Mouse (Mus musculus): ENCODE measurements around the gene Tfap4.
"Not testable (repeated sequence)": the region's sequence is repeated elsewhere in the genome, so short reads cannot be mapped to it uniquely, and the experiment has no call there.

Tfap4 gene

DNA sequence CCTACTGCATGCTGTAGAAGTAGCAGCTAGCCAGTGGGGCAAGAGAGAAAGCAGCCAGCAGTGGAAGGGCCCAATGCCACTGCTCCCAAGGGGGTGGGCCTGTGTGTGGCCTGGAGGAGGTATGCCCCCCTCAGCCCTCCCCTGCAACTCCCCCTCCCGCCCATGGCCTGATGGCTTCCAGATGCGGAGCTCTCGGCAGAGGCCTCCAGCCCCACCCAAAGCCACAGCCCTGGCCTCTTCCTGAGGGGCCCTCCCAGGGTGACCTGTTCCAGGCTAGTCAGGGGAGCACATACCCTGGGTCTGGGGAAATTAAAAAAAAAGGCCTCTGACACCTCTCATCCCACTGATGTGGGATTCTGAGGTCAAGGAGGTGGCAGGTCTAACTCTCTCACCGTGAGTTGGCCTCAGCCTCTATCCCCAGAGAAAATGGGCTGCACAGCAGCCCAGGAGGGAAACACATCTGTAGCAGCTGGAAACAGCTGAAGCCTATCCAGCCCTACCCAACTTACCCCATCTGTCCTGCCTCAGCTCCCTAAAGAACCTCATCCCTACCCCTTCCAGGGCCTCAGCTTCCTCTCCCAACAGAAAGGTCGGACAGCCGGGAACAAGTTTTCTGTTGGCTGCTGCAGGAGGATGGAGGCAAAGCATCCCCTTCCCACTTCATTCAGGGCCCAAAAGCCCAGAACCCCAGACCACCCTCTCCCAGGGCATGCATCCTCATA lies 6.7 kb downstream of the Tfap4 start:
- DNase-seq (ENCODE audit: low spot score): peak; percentile 73

DNA sequence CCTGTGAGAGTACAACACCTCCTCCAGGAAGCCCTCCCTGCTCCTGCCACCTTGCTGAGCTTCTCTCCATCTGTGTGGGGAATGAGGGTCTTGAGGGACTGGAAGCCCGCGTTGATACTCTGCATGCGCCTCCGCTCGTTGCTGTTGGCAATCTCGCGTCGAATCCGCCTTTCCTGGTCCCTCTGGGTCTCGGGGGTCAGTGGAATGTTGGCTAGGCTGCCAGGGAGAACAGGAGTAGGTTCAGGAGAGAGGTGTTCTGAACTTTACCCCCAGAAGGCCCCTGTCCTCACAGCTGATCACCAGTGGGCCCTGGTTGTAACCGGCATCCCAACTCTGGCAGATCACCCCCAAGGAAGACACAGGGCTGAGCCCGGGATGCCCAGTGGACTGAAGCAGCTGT lies 7.8 kb downstream of the Tfap4 start:
- no peak for DNase-seq (ENCODE audit: low spot score)

DNA sequence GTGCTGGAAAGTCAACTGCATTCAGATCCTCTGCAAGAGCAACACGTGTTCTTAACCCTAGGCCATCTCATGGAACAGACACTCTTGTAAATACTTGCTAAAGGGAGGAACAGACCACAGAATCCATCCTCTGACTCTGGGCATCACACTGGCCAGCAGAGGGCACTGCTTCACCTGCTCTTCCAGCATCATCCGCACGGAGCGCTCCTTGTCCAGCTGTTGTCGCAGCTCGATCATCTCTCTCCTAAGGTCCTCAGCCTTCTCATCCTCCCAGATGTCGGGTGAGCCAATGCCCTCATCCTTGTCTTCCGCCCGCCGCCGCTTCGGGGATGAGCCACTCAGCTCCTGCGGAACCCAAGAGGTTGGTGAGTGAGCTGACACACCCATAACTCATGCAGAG lies 8.6 kb downstream of the Tfap4 start:
- peak; percentile 84 for DNase-seq (ENCODE audit: low spot score)

GRCm38 (mm10) chr16:4548953-4549688 lies 10.5 kb downstream of the Tfap4 start:
- no peak for DNase-seq (ENCODE audit: low spot score)

- no peak for DNase-seq (ENCODE audit: low spot score)
Observed at GRCm38 (mm10) chr16:4547611-4548010, 12.0 kb downstream of the Tfap4 start.

DNA sequence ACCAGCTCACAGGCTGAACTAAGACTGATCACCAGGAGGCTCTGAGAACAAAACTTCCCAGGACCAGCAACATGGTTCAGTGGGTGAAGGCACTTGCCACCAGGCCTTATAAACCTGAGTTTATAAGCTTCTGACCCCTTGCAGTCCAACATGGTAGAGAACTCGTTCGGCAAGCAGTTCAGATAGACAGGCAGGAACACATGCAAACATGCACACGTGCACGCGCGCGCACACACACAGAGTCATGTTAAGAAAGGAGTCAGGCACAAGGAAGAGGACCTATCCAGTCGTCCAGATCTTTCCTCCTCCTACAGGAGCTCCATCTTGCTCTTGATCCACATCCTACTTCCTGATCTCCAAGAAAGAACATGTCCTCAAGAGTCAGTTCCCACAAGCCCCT lies 12.8 kb downstream of the Tfap4 start:
- DNase-seq (ENCODE audit: low spot score): no peak

- DNase-seq (ENCODE audit: low spot score): no peak
Observed at GRCm38 (mm10) chr16:4544845-4545244, 14.8 kb downstream of the Tfap4 start.

DNA sequence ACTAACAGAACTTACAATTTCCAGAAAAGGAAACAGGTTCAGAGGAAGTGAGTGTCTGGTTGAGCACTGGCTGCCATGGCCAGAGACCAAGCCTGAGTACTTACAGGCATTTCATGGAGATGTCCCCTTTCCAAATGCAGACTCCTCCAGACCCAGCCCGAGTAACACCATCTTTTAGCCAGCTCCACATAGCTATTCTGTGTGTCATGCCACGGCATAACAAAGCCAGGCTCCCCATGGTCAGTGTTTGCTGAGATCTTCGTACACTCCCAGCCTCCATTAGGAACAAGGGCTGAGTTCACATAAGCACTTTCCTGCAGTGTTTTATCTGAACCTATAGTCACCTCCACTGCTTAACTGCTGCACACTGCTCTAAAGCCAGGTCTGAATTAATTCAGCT lies 16.4 kb downstream of the Tfap4 start:
- no peak for DNase-seq (ENCODE audit: low spot score)

GRCm38 (mm10) chr16:4542236-4542774 lies 17.3 kb downstream of the Tfap4 start:
- DNase-seq (ENCODE audit: low spot score): no peak

GRCm38 (mm10) chr16:4541501-4542198 lies 18.0 kb downstream of the Tfap4 start, which contains the start of gene Srl:
Srl (minus strand) TSS chr16:4541816.
- peak; percentile 100 for DNase-seq (ENCODE audit: low spot score)

GRCm38 (mm10) chr16:4541033-4541432 lies 18.6 kb downstream of the Tfap4 start:
- no peak for DNase-seq (ENCODE audit: low spot score)

DNA sequence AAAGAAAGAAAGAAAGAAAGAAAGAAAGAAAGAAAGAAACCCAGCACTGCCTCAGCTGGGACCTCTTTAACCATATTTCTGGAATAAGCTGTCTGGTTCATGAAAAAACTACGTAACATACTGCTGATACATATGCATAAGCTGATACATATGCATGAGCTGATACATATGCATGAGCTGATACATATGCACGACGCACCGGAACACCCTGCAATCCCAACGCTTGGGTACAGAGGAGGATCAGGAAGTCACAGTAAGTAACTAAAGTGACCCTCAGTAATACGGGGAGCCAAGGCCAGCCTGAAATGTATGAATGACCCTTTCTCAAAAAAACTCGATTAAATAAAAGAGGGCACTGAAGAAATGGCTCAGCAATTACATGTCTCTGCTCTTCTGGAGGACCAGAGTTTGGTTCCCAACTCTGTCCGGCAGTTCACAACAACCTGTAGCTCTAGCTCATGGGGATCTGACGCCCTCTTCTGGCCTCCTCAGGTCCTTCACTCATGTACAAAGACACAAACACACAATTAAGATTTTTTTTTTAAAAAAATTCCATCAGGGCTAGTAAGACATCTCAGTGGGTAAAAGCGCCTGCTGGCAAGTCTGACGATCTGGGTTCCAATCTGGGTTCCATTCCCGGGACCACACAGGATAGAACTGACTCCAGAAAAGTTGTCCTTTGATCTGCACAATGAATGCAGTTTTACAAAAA lies 19.4 kb downstream of the Tfap4 start:
- no peak for DNase-seq (ENCODE audit: low spot score)

DNA sequence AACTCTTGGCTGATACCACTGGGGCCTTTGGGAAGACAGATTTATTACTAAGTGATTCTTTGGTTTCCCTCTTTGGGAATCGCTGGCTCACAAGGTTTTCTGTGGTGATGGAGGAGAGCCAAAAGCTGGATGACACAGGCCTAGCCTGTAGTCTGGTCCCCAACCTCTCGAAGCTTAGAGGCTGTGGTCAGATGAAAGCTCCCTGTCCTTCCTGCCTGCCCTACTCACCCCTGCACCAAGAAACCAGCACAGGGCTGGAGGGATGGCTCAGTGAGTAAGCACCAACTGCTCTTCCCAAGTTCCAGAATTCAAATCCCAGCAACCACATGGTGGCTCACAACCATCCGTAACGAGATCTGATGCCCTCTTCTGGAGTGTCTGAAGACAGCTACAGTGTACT lies 20.1 kb downstream of the Tfap4 start:
- DNase-seq (ENCODE audit: low spot score): no peak

DNA sequence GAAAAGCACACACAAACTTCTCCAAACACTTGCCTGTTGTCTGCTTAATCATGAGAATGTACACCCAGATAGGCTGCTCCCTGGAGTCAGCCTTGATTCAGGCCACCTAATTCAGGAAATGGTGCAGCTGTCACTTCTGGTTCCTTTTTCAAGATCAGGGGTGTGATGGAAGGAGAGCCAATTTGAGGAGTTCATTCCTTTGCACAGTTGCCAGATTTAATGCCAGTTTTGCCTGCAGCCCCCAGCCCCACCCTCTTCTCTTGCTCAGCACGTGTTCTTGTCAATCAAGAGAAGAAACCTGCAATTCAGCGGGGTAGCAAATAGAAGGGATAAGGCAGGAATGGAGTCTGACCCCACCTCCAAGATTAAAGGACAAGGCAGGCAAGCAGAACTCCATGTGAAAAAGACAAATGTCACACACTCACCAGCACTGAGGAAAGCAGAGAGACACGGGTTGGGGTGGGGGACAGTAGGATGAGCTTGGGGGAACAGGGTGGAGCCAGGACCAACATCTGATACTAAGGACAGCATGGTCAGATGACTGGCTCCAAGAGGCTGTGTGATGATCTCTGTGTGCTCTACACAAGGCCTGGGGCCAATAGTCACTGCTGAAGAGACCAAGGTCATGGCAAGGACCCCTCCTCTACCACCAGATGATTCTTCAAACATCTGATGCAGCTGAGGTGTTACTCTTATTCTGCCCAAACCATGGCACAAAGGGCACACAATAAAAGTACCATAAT lies 21.9 kb downstream of the Tfap4 start:
- no peak for DNase-seq (ENCODE audit: low spot score)

DNA sequence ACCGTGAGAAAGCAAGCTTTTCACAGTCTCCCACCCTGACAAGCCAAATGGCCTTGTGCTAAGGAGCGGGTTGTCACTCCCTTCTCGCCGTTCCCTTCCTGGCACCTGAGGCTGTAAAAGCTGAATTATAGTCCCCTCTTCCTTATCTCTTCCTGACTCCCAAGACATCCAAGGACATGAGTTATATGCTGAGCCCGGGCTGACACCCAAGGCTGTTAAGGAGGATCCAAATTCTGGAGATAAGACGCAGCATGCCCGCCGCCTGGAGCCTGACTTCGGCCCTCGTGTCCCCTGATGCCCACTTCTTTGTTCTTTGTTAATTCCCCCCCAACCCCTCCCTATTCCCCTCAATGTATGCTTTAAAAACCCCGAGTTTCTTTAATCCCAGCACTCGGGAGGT lies 32.3 kb downstream of the Tfap4 start:
- DNase-seq (ENCODE audit: low spot score): not testable (repeated sequence)

GRCm38 (mm10) chr16:4523313-4524004 lies 36.2 kb downstream of the Tfap4 start:
- DNase-seq (ENCODE audit: low spot score): no peak

GRCm38 (mm10) chr16:4522879-4523278 lies 36.8 kb downstream of the Tfap4 start:
- no peak for DNase-seq (ENCODE audit: low spot score)

- DNase-seq (ENCODE audit: low spot score): peak; percentile 27
Observed at GRCm38 (mm10) chr16:4521735-4522530, 37.7 kb downstream of the Tfap4 start.

- no peak for DNase-seq (ENCODE audit: low spot score)
Observed at GRCm38 (mm10) chr16:4521074-4521667, 38.5 kb downstream of the Tfap4 start.

All from embryo, embryonic 10.5 days (tissue).